Mouse (Mus musculus) heart, postnatal 4 days (tissue): ENCODE measurements at regions not wholly inside any gene's neighbourhood (a gene's known extent, or its start where the extent isn't known, plus 50 kb on each side); places are given as distances from the start of the nearest gene placed in this dataset.

Experiments
- DNase-seq: peaks from one replicate; pipeline ENCODE4 v3.0.0; 2021

- DNase-seq, result no peak
These were observed 112.0 kb upstream of the Ppm1h start for GRCm38 (mm10) chr10:122566601-122567000.

- DNase-seq, result no peak
These were observed 108.9 kb upstream of the Ppm1h start for GRCm38 (mm10) chr10:122569546-122570202.

GRCm38 (mm10) chr10:122570909-122571551 lies 107.5 kb upstream of the Ppm1h start:
- DNase-seq, result no peak

GRCm38 (mm10) chr10:122576171-122577063 lies 102.1 kb upstream of the Ppm1h start:
- DNase-seq, result no peak

- peak; percentile 6 for DNase-seq
These were observed 100.2 kb upstream of the Ppm1h start for GRCm38 (mm10) chr10:122578209-122579001.

GRCm38 (mm10) chr10:122581096-122581495 lies 97.5 kb upstream of the Ppm1h start:
- DNase-seq, result no peak

GRCm38 (mm10) chr10:122587541-122587940 lies 91.0 kb upstream of the Ppm1h start:
- DNase-seq, result no peak

GRCm38 (mm10) chr10:122599511-122599910 lies 79.1 kb upstream of the Ppm1h start:
- no peak for DNase-seq

- DNase-seq, result no peak
These were observed 76.2 kb upstream of the Ppm1h start for GRCm38 (mm10) chr10:122602394-122602793.

GRCm38 (mm10) chr10:122603960-122604359 lies 74.6 kb upstream of the Ppm1h start:
- no peak for DNase-seq

GRCm38 (mm10) chr10:122613281-122613680 lies 65.3 kb upstream of the Ppm1h start:
- no peak for DNase-seq

GRCm38 (mm10) chr10:122613891-122614290 lies 64.7 kb upstream of the Ppm1h start:
- no peak for DNase-seq

GRCm38 (mm10) chr10:122614720-122615119 lies 63.8 kb upstream of the Ppm1h start:
- DNase-seq, result peak; percentile 5

GRCm38 (mm10) chr10:122615658-122616057 lies 62.9 kb upstream of the Ppm1h start:
- DNase-seq, result no peak

- no peak for DNase-seq
These were observed 62.2 kb upstream of the Ppm1h start for GRCm38 (mm10) chr10:122616385-122616784.

GRCm38 (mm10) chr10:122618854-122619253 lies 59.7 kb upstream of the Ppm1h start:
- no peak for DNase-seq

- DNase-seq, result no peak
These were observed 59.0 kb upstream of the Ppm1h start for GRCm38 (mm10) chr10:122619406-122620116.
